Mouse (Mus musculus): ENCODE measurements around the gene Ip6k1. TPM values are rescaled to one million over a fixed set of nuclear protein-coding genes. Genes with fewer than 3 reads are reported as not detected.

The Ip6k1 gene
- polyA plus RNA-seq (2012; rRNA removed): 145 and 151 TPM in 2 replicates

DNA sequence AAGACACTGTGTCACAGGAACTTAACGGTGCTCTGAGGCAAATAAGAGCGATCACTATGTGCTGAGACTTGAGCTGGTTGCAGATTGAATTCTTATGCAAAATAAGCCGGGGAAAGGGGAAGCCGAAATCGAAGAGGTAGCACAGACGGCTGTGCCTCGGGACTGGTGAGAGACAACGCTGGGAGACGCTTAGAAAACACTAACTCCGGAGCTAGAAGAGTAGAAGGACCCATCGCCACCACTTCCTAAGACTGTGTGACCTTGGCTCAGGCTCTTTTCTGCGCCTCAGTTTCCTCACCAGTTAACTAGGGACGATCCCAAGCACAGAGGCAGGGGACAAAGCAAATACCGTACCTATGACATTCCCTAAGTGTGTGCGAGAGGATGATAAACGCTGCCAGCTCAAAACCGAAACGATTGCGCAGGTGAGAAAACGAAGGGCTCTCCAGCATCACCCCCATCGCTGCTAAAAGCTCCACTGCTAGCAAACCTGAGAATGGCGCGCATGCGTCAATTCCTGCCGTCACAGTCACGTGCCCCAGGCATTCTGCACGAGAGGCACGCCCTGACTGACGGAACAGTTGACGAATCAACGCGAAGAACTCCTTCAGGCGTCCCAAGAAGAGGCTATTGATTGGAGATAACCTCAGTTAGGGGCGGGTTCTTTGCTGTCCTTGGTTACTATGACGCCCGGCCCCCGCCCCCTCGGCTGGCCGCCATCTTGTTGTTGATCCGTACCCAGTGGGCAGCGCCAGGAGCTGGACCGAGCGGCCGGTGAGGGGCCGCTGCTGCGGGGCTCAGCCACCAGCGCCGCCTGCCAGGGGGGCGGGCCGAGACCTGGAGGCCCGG lies at the start of gene Ip6k1:
Gene Ip6k1 (plus strand): TSS at position 580 of the 849 bp plus-strand sequence.

DNA sequence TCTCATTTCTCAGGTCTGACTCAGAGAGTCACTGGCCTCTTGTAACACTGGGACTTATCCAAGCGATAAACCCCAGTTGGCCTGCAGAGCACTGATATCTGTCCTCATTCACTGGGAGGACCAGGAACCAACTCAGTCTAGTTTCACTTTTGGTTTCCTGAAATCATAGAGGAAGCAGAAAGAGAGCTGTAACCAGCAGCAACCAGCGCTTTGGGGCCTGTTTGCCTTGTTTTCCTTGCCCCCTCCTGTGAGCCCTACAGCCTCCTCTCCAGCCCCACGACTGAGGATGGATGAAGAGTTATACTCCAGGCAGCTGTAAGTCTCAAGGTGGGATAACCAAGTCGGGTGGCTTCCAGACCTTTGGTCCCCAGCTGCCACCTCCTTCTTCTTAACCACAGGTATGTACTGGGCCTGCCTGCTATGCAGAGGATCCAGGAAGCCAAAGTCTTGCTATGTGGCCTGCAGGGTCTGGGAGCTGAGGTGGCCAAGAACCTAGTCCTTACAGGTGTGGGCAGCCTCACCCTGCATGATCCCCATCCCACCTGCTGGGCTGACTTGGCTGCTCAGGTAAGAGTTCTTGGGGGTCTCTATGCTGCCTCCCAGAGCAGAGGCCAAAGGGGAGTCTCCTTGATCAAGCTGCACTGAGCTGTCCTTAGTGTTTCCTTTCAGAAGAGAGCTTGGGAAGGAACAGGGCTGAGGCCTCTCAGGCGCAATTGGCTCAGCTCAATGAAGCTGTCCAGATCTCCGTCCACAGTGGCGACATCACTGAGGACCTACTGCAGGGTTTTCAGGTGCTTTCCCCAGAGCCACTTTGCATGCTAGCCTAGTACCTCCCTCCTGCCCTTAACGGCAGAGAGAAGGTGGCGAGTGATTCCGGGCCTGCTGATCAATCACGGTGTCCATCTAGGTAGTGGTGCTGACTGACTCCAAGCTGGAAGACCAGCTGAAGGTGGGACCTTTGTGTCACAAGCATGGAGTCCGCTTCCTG lies 26.6 kb upstream of the Ip6k1 start, which contains the start of gene Uba7:
Gene Uba7 (plus strand): TSS at position 107 of the 988 bp plus-strand sequence.

DNA sequence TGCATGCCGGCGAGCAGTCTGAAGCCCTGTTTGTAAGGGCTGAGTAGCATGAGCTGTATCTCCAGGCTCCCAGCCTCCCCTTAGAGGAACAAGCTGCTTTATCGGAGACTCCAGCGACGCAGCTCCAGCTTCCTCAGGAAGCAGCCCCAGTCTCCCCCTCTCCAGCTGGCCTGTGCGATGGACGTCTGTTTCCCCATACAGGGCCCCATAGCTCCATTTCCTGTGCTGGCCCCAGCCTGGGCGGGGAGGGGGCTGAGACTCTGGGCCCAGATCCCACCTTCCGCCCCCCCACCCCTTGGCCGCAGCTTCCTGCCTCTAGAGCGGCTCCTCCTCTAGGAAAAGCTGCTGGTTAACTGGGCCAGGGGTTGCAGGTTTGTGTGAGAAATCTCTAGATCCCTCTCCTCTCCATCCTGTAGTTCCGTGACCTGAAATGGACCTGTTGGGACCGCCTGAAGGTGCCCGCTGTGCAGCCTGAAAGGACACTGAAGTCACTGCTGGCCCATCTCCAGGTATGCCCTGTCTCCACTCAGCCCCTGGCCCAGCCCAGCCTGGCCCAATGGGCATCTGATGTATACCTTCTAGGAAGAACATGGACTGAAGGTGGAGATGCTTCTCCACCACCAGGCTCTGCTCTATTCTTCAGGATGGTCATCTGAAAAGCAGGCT lies 19.5 kb upstream of the Ip6k1 start, which contains the start of gene Gm20661:
Gene Gm20661 (plus strand): TSS at position 378 of the 666 bp plus-strand sequence.

DNA sequence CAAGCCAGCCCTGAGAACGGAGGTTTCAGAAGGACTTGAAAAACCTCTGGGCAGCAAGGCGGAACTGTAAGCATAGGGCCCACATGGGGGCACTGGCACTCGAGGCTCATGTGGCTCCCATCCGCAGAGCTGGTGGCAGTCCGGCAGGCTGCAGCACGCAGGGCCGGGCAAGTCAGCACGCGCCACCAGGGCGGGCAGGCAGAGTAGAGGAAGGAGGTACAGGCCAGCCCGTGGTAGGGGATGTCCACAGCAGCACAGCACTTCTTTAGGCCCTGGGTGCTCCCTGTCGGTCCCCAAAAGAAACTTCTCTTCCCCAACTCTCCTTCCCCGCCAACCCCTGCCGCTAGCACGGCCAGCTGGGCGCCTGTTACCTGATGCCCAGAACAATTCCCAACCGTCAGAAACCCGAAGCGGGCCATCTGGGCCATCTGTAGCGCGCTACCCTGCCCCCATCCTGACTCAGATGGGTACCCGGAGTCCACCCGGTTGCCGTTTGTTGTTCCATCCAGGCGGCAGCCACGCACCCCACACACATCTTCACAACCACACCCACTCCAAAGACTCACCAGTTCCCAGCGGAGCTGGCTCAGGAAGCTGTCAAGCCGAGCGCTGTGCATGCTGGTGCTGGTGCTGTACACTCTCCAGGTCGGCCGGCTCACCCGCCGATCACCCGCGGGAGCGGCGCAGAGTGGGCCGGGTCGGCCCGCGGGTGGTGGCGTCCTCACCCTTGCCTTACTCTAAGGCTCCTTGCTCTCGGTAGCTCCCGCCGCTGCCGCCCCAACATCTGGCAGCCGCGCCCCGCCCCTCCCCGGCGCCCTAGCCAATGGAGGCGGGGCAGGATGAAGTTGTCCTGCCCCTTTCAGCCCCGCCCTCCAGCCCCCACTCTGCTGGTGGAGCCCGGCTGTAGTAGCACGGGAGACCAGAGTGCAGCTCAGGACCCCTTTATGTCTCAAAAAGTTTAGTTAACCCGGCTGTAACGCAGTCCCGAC lies 16.9 kb upstream of the Ip6k1 start, which contains the start of gene Inka1:
Gene Inka1 (minus strand): TSS at position 749 of the 989 bp plus-strand sequence.

DNA sequence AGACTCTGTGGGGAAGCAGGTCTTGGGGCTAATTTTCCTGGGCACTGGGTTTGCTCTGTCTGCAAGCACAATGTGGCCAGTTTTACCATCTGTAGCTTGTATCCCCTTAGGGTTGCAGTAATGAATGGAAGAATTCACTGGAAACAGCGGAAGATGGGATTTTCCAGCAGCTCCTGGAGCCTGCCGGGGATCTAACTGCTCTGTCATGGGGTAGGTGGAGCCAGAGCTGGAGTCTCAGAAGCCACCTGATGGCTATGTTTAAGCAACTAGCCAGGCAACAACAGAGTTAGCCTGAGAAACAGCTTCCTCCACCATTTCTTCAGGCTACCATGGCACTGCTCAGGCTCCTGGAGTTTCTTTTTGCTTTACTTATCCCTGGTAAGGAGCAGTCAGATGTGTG lies 10.1 kb upstream of the Ip6k1 start, which contains the start of gene Cdhr4:
Gene Cdhr4 (plus strand): TSS at position 301 of the 400 bp plus-strand sequence.

DNA sequence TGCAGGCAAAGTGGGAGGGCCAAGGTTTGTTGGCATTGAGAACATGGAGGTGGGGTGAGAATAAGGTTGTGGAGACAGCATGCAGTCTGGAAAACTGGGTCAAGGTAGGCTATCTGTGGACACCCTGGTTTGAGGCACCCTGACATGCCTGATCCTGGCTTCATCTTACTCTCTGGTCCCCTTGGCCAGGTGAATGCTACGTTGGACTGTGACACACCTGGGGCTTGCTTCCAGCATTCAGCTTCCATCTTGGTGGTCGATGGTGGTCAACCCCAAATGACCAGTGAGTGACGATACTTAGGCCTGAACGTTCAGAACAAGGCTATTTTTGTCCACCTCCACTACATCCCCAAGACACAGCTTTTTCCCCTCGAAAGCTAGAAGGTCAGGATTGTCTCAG lies 6.3 kb upstream of the Ip6k1 start, which contains the start of gene Gm20662:
Gene Gm20662 (plus strand): TSS at position 301 of the 400 bp plus-strand sequence.

DNA sequence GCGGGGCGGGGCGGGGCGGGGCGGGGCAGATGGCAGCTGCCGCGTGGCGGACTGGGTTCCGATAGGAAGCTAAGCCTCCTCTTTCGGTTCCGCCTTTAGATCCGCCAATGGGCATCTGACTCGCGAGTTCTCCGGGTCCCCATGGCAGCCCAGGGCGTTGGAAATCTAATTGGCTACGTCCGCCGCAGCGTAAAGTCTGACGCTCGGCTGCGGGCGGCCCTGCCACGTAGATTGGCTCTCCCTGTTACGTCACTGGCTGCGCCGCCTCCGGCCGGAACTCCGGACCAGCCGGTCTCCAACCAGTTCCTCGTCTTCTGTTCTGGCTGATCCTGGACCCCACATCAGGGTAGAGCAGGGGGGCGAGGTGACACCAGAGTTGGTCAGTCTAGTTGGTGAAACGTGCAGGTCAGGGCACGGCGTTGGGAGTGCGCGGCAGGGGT lies 46.7 kb downstream of the Ip6k1 start, which contains the start of gene Gmppb:
Gene Gmppb (plus strand): TSS at position 227 of the 440 bp plus-strand sequence.

DNA sequence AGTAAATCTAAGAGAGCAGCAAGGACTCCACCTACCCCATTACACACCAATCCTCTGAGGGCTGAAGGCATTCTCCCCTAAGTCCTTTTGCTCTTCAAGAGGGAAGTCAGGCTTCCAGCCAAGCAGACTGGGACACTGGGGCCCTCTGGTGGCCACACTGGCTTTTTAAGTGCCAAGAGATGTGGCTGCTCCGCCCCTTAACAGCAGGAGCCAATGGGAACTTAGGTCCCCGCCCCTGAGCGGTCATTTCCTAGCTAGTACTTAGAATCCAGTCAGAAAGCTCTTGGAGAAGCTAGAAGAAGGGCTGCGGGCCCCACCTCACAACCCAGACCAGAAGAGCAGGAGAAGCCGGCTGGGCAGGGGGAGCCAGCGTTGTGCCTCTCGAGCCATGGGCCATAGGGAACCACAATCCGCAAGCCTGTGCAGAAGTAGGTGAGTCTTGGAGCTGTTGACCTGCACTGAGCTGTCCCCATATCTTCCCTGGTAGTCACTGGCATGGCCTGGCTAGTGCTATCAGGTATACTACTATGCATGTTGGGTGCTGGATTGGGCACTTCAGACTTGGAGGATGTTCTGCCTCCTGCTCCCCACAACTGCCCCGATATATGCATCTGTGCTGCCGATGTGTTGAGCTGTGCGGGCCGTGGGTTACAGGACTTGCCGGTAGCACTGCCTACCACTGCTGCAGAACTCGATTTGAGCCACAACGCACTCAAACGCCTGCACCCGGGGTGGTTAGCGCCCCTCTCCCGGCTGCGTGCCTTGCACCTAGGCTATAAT lies 50.8 kb downstream of the Ip6k1 start, which contains the start of gene Amigo3:
Gene Amigo3 (plus strand): TSS at position 275 of the 780 bp plus-strand sequence.

DNA sequence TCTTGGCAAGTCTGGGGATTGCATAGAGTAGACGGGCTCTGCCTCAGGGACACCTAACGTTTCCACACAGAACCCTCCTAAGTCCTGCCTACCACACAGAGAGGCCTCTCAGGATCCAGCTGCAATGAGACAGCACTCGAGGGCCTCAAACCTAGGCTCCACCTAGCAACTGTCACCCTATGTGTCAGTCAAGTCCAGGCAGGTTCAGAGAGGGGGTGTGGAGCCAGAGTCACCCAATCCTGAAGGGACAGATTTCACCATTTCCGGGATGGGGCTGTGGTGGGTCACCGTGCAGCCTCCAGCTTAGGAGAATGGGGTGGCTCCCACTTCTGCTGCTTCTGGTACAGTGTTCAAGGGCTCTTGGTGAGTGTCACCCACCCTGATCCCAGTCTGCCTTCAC lies 77.9 kb downstream of the Ip6k1 start, which contains the start of gene Mst1:
Gene Mst1 (plus strand): TSS at position 269 of the 400 bp plus-strand sequence.

DNA sequence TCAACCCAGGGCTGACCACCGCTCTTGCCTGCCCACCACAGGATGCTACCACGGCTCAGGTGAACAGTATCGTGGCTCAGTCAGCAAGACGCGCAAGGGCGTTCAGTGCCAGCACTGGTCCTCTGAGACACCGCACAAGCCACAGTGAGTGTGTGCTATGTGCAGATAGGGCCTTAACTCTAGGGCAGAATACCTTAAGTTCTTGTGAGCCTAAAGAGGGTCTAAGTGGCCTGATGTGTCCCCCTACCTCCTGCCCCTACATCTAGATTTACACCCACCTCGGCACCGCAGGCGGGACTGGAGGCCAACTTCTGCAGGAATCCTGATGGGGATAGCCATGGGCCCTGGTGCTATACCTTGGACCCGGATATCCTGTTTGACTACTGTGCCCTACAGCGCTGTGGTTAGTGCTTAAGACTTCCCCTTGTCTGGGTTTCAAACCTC lies 80.7 kb downstream of the Ip6k1 start, which contains the start of gene Rnf123:
Gene Rnf123 (minus strand): TSS at position 359 of the 444 bp plus-strand sequence.

DNA sequence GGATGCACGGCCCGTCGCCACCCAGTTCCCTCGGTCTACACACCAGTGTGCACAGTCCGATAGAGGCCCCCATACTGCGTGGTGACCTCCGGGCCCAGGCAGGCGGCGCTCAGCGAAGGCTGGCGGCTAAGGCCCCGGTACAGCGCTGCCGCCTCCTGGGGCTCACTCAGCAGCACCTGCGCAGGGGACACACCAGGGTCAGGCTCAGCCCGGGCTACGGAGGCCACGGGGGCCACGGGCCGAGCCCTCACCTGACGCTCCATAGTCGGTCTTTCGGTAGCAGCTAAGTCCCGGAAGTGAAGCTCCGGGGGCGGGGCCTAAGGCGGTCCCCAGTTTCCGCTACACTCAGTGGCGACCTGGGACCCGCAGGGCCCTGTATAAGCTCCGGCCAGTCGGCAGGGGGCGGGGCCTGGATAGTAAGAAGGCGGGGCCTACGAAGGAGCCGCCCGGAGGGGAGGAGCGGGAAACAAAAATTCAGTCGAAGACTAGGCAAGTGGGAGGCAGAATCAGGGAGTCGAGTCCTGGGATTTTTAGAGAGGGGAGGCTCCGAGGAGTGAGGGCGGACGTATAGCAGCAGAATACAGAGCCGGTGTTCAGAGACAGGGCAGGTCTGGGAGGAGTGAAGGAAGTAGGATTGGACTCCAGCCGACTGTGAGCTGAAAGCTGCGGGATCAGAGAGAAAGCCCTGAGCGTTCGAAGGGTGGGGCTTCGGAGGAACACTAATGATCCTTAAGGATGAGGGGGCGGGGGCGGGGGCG lies 92.1 kb downstream of the Ip6k1 start, which contains the start of gene Apeh:
Gene Apeh (minus strand): TSS at position 423 of the 758 bp plus-strand sequence.

Other genes starting within 250 kb of the Ip6k1 start
- 193 and 212 TPM in 2 replicates for gene Rbm5, start 231.5 kb upstream of the Ip6k1 start, polyA plus RNA-seq (2012; rRNA removed)
- 84.9 and 89.6 TPM in 2 replicates for gene Rbm6, start 129.3 kb upstream of the Ip6k1 start, polyA plus RNA-seq (2012; rRNA removed)
- 27.4 and 28.6 TPM in 2 replicates for gene Mon1a, start 114.3 kb upstream of the Ip6k1 start, polyA plus RNA-seq (2012; rRNA removed)
- 4.4 and 5.7 TPM in 2 replicates for gene Mst1r, start 95.6 kb upstream of the Ip6k1 start, polyA plus RNA-seq (2012; rRNA removed)
- gene Actl11, start 74.0 kb upstream of the Ip6k1 start, polyA plus RNA-seq (2012; rRNA removed): not detected in 2 replicates
- gene Camkv, start 66.8 kb upstream of the Ip6k1 start, polyA plus RNA-seq (2012; rRNA removed): 249 and 282 TPM in 2 replicates
- 11.2 and 13.3 TPM in 2 replicates for gene Traip, start 52.4 kb upstream of the Ip6k1 start, polyA plus RNA-seq (2012; rRNA removed)
- gene Uba7, start 27.0 kb upstream of the Ip6k1 start, polyA plus RNA-seq (2012; rRNA removed): 6.6 and 9.3 TPM in 2 replicates
- 0.71 and 0.83 TPM in 2 replicates for gene Gm20661, start 19.4 kb upstream of the Ip6k1 start, polyA plus RNA-seq (2012; rRNA removed)
- gene Inka1, start 16.6 kb upstream of the Ip6k1 start, polyA plus RNA-seq (2012; rRNA removed): 11.5 and 14.8 TPM in 2 replicates
- gene Cdhr4, start 10.0 kb upstream of the Ip6k1 start, polyA plus RNA-seq (2012; rRNA removed): 2.4 and 4.6 TPM in 2 replicates
- 2.7 and 3.6 TPM in 2 replicates for gene Gm20662, start 6.2 kb upstream of the Ip6k1 start, polyA plus RNA-seq (2012; rRNA removed)
- 13.7 and 14.8 TPM in 2 replicates for gene Gmppb, start 46.7 kb downstream of the Ip6k1 start, polyA plus RNA-seq (2012; rRNA removed)
- gene Amigo3, start 50.7 kb downstream of the Ip6k1 start, polyA plus RNA-seq (2012; rRNA removed): 1.8 and 2.4 TPM in 2 replicates
- gene Mst1, start 77.9 kb downstream of the Ip6k1 start, polyA plus RNA-seq (2012; rRNA removed): 0.08 TPM in 1 of 2 replicates, not detected in the other
- 69.5 and 73.6 TPM in 2 replicates for gene Rnf123, start 80.8 kb downstream of the Ip6k1 start, polyA plus RNA-seq (2012; rRNA removed)
- gene Apeh, start 92.1 kb downstream of the Ip6k1 start, polyA plus RNA-seq (2012; rRNA removed): 47.2 and 50.7 TPM in 2 replicates
- gene Bsn, start 187.9 kb downstream of the Ip6k1 start, polyA plus RNA-seq (2012; rRNA removed): 20.1 and 25.7 TPM in 2 replicates

Data from central nervous system, embryonic 18 days (tissue).